Mouse (Mus musculus) small intestine, adult 2 months (tissue): ENCODE measurements around the gene Tmem212.

ENCODE experiments used
- CTCF ChIP-seq: fragments of 200-500 bp; IDR thresholded peaks from 2 replicates; pipeline ENCODE4 v1.5.1; 2012; ENCODE audit warnings: low read depth, mild to moderate bottlenecking, control low read depth, inconsistent platforms, low read length, moderate library complexity, mixed read lengths; ENCODE audit not compliant: insufficient replicate concordance, insufficient read length; ENCODE audit errors: extremely low read depth
- POLR2A ChIP-seq: fragments of 200-500 bp; IDR thresholded peaks from 2 replicates; pipeline ENCODE4 v1.6.1; 2012; ENCODE audit warnings: low read depth, mild to moderate bottlenecking, control low read depth, inconsistent platforms, low read length, moderate library complexity

DNA sequence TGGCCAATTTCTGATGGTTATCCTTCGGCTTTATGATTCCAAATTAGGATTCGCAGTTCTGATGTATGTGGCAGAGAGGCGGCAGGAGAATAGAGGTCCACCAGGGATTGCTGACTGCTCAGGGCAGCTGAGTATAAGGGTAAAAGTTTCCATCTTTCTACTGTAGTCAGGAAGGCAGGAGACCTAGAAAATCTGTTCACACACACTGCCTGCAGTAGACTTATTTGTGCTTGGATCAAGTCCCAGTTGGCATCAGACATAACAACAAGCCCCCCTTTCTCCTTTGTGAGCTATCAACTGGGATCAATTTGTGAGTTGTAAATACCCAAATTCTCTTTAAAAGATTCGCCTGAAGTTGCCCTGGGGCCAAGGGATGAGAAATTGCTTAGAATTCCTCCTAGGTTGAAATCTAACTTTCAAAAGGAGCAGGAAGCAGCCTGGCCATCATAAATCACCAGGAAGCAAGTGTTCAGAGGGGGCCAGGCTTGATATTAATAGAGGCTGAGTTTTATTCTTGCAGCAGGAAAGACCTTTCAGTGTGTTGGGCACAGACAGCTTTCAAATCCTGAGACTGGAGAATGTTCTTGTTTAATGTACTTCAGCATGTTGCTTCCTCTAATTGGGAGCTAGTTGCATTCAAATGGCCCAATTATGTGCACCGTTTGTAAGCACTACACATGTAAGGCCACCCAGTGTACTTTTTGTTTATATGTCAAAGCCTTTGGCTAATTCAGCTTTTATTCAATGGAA lies 41.6 kb downstream of the Tmem212 start:
- no peak for TF ChIP-seq POLR2A
- no peak for TF ChIP-seq CTCF
